Mouse (Mus musculus): ENCODE measurements around the gene Cyth1. TPM values are rescaled to one million over a fixed set of nuclear protein-coding genes. Genes with fewer than 3 reads are reported as not detected.

The Cyth1 gene
- total and polyA plus RNA-seq, 3 experiments, result 30.7 to 56.0 (median 54.1) TPM

DNA sequence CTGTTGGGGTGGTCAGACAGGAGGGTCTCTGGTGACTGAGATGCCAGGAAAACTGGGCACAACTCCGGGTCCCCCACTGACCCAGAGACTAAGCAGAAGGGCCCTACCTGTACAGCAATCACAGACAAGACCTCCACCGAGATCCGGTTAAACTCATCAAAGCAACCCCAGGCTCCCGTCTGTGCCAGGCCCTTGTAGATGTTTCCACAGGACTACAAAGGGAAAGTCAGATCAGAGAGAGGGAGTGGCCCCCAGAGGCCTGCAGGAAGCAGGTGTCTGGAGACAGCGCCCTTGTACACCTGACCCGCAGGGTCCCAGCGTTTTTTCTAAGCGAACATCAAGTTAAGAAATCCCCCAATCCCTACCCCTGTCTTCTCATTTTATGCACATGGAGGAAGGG is 162.4 kb downstream of the Cyth1 start:
- no peaks in the 10 kb centered on the region for H3K36me3 ChIP-seq (ENCODE audit: control insufficient read depth, insufficient read depth, low read length)
- 80% methylated on average over 8 of the region's 8 CpGs for WGBS
- no peak overlapping the region for H3K27ac ChIP-seq
- TF ChIP-seq CTCF (IDR thresholded peaks at IDR 0.05) (no peak), POLR2A (IDR thresholded peaks at IDR 0.05; ENCODE audit: insufficient read depth, low read depth, low read length) (no peak), EP300 (IDR thresholded peaks at IDR 0.05; ENCODE audit: insufficient read depth, low read depth, low read length) (no peak)
- intact Hi-C loops (cut with DNase I), result no loop called here
- H3K27me3 ChIP-seq (ENCODE audit: control insufficient read depth, insufficient read depth, low read length), result no peaks in the 10 kb centered on the region
- no peak overlapping the region for H3K9ac ChIP-seq (ENCODE audit: low read depth, low read length)
- H3K4me1 ChIP-seq (ENCODE audit: control insufficient read depth, insufficient read depth, low read length), result no peaks in the 10 kb centered on the region; the same call in 1 of the 2 replicates
- no peaks in the 10 kb centered on the region for H3K79me2 ChIP-seq (replicated peaks; ENCODE audit: control insufficient read depth, insufficient read depth, low read length)
- no peak for DNase-seq
- H3K4me3 ChIP-seq, result no peak overlapping the region

DNA sequence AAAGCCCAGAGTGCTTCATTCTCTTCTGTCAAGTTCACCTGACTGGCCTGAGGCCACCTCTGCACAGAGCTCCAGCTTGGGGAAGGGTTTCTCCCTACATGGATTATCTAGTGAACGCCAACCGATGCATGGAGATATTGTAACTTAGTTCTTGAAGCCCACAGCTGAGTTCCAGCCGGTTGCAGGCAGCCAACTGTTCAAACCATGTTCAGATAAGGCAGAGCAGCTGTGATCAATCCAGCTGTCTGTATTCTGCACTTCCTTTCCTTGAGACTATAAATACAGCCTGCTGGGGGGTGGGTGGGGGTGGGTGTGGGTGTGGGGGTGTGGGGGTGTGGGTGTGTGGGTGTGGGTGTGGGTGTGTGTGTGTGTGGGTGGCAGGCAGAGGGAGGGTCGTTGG is 163.2 kb downstream of the Cyth1 start:
- no peak for DNase-seq
- no peak overlapping the region for H3K4me3 ChIP-seq
- WGBS, result 16% methylated on average over 4 of the region's 4 CpGs
- H3K9ac ChIP-seq (ENCODE audit: low read depth, low read length), result no peak overlapping the region
- no peaks in the 10 kb centered on the region for H3K27me3 ChIP-seq (ENCODE audit: control insufficient read depth, insufficient read depth, low read length)
- H3K36me3 ChIP-seq (ENCODE audit: control insufficient read depth, insufficient read depth, low read length), result no peaks in the 10 kb centered on the region
- no peaks in the 10 kb centered on the region; the same call in 1 of the 2 replicates for H3K4me1 ChIP-seq (ENCODE audit: control insufficient read depth, insufficient read depth, low read length)
- intact Hi-C loops (cut with DNase I), result no loop called here
- H3K27ac ChIP-seq, result no peak overlapping the region
- TF ChIP-seq EP300 (IDR thresholded peaks at IDR 0.05; ENCODE audit: insufficient read depth, low read depth, low read length) (no peak), CTCF (IDR thresholded peaks at IDR 0.05) (no peak), POLR2A (IDR thresholded peaks at IDR 0.05; ENCODE audit: insufficient read depth, low read depth, low read length) (no peak)
- H3K79me2 ChIP-seq (replicated peaks; ENCODE audit: control insufficient read depth, insufficient read depth, low read length), result no peaks in the 10 kb centered on the region

DNA sequence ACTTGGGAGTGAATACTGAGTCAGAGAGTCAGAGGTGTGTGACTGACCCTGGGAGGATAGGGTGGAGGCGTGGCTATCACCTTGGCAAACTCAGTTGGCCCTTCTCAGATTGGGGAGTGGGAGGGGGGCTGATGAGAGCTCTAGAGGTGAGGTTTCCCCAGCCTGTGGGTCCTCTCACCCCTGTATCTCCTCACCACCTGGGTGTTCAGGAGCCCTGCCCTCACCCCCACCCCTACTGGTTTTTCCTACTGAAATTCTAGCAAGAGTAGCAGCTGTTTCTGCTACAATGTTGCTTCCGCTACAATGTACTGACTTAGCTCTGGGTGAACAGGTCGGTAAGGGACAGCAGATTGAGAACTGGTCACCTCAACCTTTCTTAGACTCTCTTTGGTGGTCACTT is 164.1 kb downstream of the Cyth1 start:
- Histone ChIP-seq H3K36me3 (ENCODE audit: control insufficient read depth, insufficient read depth, low read length) (no peaks in the 10 kb centered on the region), H3K4me3 (no peak overlapping the region), H3K27ac (no peak overlapping the region), H3K79me2 (replicated peaks; ENCODE audit: control insufficient read depth, insufficient read depth, low read length) (no peaks in the 10 kb centered on the region), H3K9ac (ENCODE audit: low read depth, low read length) (no peak overlapping the region), H3K27me3 (ENCODE audit: control insufficient read depth, insufficient read depth, low read length) (no peaks in the 10 kb centered on the region), H3K4me1 (ENCODE audit: control insufficient read depth, insufficient read depth, low read length) (no peaks in the 10 kb centered on the region; the same call in 1 of the 2 replicates)
- no peak for DNase-seq
- TF ChIP-seq CTCF (IDR thresholded peaks at IDR 0.05) (no peak), EP300 (IDR thresholded peaks at IDR 0.05; ENCODE audit: insufficient read depth, low read depth, low read length) (no peak), POLR2A (IDR thresholded peaks at IDR 0.05; ENCODE audit: insufficient read depth, low read depth, low read length) (no peak)
- WGBS, result 76% methylated on average over 3 of the region's 3 CpGs
- intact Hi-C loops (cut with DNase I), result loop anchor here (1.0 to 5.0 kb wide), 2 partner anchors 136 to 183 kb away; no protein-coding TSS in a partner anchor

DNA sequence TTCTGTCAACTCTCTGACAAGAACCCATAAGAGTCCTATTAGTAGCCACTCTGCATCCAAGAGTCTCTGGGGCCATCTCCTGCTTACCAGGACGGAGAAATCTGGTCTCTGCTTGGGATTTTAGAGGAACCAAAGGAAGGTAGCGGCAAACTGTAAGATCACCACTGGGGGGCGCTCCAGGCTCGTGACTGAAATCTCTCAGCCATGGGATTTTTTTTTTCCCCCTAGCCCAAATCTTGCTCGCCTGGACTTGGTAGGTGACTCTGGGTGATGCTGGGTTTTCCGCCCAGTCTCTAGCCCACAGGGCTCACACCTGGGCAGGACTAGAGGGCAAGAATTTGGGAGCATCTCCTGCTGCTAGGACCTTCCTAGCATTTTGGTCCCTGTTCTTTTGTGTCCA is 164.6 kb downstream of the Cyth1 start:
- Histone ChIP-seq H3K9ac (ENCODE audit: low read depth, low read length) (no peak overlapping the region), H3K36me3 (ENCODE audit: control insufficient read depth, insufficient read depth, low read length) (no peaks in the 10 kb centered on the region), H3K4me1 (ENCODE audit: control insufficient read depth, insufficient read depth, low read length) (no peaks in the 10 kb centered on the region; the same call in 1 of the 2 replicates), H3K79me2 (replicated peaks; ENCODE audit: control insufficient read depth, insufficient read depth, low read length) (no peaks in the 10 kb centered on the region), H3K4me3 (no peak overlapping the region), H3K27ac (no peak overlapping the region), H3K27me3 (ENCODE audit: control insufficient read depth, insufficient read depth, low read length) (no peaks in the 10 kb centered on the region)
- WGBS, result 8% methylated on average over 6 of the region's 6 CpGs
- intact Hi-C loops (cut with DNase I), result loop anchor here (1.0 to 5.0 kb wide), 3 partner anchors 136 to 295 kb away; no protein-coding TSS in a partner anchor
- peak; percentile 47 to 77 for DNase-seq
- TF ChIP-seq POLR2A (IDR thresholded peaks at IDR 0.05; ENCODE audit: insufficient read depth, low read depth, low read length), result no peak
- 0 out of 2 replicates have a peak, but pooled peaks have one; percentile 28 for TF ChIP-seq EP300 (IDR thresholded peaks at IDR 0.05; ENCODE audit: insufficient read depth, low read depth, low read length)
- TF ChIP-seq CTCF (IDR thresholded peaks at IDR 0.05), result peak; percentile 82

DNA sequence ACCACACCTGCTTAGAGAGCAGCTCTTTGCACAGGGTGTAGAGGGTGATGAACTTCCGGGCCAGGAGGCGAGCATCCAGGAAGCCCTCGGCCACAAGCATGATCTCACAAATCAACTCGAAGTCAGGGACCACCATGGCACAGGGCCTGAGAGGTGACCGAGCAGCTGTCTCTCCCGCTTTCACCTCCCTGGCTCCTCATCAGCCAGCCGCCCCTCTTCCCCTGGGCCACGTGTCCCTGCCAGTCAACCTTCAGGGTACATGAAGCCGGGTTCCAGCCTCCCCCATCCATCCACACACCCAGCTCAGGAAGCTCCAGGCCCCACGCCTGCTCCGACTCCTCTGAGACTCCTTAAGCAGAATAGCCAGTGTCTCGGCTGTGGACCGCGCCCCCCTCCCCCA is 166.1 kb downstream of the Cyth1 start:
- H3K9ac ChIP-seq (ENCODE audit: low read depth, low read length), result no peak overlapping the region
- no peaks in the 10 kb centered on the region for H3K79me2 ChIP-seq (replicated peaks; ENCODE audit: control insufficient read depth, insufficient read depth, low read length)
- H3K4me3 ChIP-seq, result no peak overlapping the region
- H3K27me3 ChIP-seq (ENCODE audit: control insufficient read depth, insufficient read depth, low read length), result no peaks in the 10 kb centered on the region
- H3K36me3 ChIP-seq (ENCODE audit: control insufficient read depth, insufficient read depth, low read length), result no peaks in the 10 kb centered on the region
- no peaks in the 10 kb centered on the region; the same call in 1 of the 2 replicates for H3K4me1 ChIP-seq (ENCODE audit: control insufficient read depth, insufficient read depth, low read length)
- DNase-seq, result no peak
- intact Hi-C loops (cut with DNase I), result loop anchor here (2.0 to 5.0 kb wide), 2 partner anchors 185 to 297 kb away; no protein-coding TSS in a partner anchor
- H3K27ac ChIP-seq, result no peak overlapping the region
- 78% methylated on average over 14 of the region's 14 CpGs for WGBS
- TF ChIP-seq POLR2A (IDR thresholded peaks at IDR 0.05; ENCODE audit: insufficient read depth, low read depth, low read length) (no peak), CTCF (IDR thresholded peaks at IDR 0.05) (no peak), EP300 (IDR thresholded peaks at IDR 0.05; ENCODE audit: insufficient read depth, low read depth, low read length) (no peak)

Other genes with a start within 250 kb of the Cyth1 start
- gene Dnah17, start 118.0 kb downstream of the Cyth1 start, total RNA-seq (2021), result under 1 TPM; 0.11 to 0.26 TPM
- 0.03 and 0.08 TPM in 2 replicates for gene Dnah17, start 118.0 kb downstream of the Cyth1 start, polyA plus RNA-seq (2012; rRNA removed)
- 10 to 100 TPM; 13.1 to 15.5 TPM for gene Usp36, start 41.7 kb upstream of the Cyth1 start, total RNA-seq (2021)
- 10.3 and 14.6 TPM in 2 replicates for gene Usp36, start 41.7 kb upstream of the Cyth1 start, polyA plus RNA-seq (2012; rRNA removed)
- under 1 TPM; 0.32 to 0.65 TPM for gene Cep295nl, start 93.9 kb upstream of the Cyth1 start, total RNA-seq (2021)
- 0.15 and 0.18 TPM in 2 replicates for gene Cep295nl, start 93.9 kb upstream of the Cyth1 start, polyA plus RNA-seq (2012; rRNA removed)
- gene Timp2, start 107.1 kb upstream of the Cyth1 start, total RNA-seq (2021), result 100 to 1,000 TPM in 1 of 2 experiments, 10 to 100 TPM in 1; 99.2 to 109 TPM
- 98.9 and 121 TPM in 2 replicates for gene Timp2, start 107.1 kb upstream of the Cyth1 start, polyA plus RNA-seq (2012; rRNA removed)
- 10 to 100 TPM; 20.2 to 28.6 TPM for gene Lgals3bp, start 153.5 kb upstream of the Cyth1 start, total RNA-seq (2021)
- 112 and 121 TPM in 2 replicates for gene Lgals3bp, start 153.5 kb upstream of the Cyth1 start, polyA plus RNA-seq (2012; rRNA removed)
- 10 to 100 TPM; 17.7 to 18.2 TPM for gene Cant1, start 170.5 kb upstream of the Cyth1 start, total RNA-seq (2021)
- 21.6 and 23.4 TPM in 2 replicates for gene Cant1, start 170.5 kb upstream of the Cyth1 start, polyA plus RNA-seq (2012; rRNA removed)
- 10 to 100 TPM; 15.2 to 16.0 TPM for gene C1qtnf1, start 179.6 kb upstream of the Cyth1 start, total RNA-seq (2021)
- gene C1qtnf1, start 179.6 kb upstream of the Cyth1 start, polyA plus RNA-seq (2012; rRNA removed), result 15.3 and 20.1 TPM in 2 replicates
- gene Engase, start 228.2 kb upstream of the Cyth1 start, total RNA-seq (2021), result 1 to 10 TPM; 4.4 to 5.4 TPM
- 5.2 and 7.3 TPM in 2 replicates for gene Engase, start 228.2 kb upstream of the Cyth1 start, polyA plus RNA-seq (2012; rRNA removed)